Mouse (Mus musculus): ENCODE data around the gene Hddc2. TPM values are rescaled to one million over a fixed set of nuclear protein-coding genes. Genes with fewer than 3 reads are reported as not detected.

The Hddc2 gene
- total RNA-seq, 2 experiments from 2014 or later: 16.1 to 17.1 TPM

- intact Hi-C loops (cut with DNase I): loop anchor here (5.0 kb wide), 1 partner anchor 681 kb away; no protein-coding TSS in a partner anchor
- no peak overlapping the region for H3K4me3 ChIP-seq
- DNase-seq (ENCODE audit: extremely low spot score in 1 of 2, low spot score in 2 of 2): no peak
Measured at GRCm38 (mm10) chr10:31303446-31303845, 9.7 kb upstream of the Hddc2 start.

GRCm38 (mm10) chr10:31307024-31307598 lies 6.1 kb upstream of the Hddc2 start:
- H3K27ac ChIP-seq: no peak overlapping the region
- no peak for DNase-seq (ENCODE audit: extremely low spot score in 1 of 2, low spot score in 2 of 2)
- intact Hi-C loops (cut with DNase I): no loop called here
- no peak overlapping the region for H3K4me3 ChIP-seq
- no peak for TF ChIP-seq CTCF (IDR thresholded peaks at IDR 0.05)

More at GRCm38 (mm10) chr10:31303446-31303845, 9.7 kb upstream of the Hddc2 start:
- no peak for TF ChIP-seq CTCF (IDR thresholded peaks at IDR 0.05)
- H3K27ac ChIP-seq: no peak overlapping the region

GRCm38 (mm10) chr10:31318491-31318890 lies 5.3 kb downstream of the Hddc2 start:
- no peak for TF ChIP-seq CTCF (IDR thresholded peaks at IDR 0.05)
- no peak overlapping the region for H3K4me3 ChIP-seq
- intact Hi-C loops (cut with DNase I): no loop called here
- no peak for DNase-seq (ENCODE audit: extremely low spot score in 1 of 2, low spot score in 2 of 2)
- no peak overlapping the region for H3K27ac ChIP-seq

GRCm38 (mm10) chr10:31329436-31329835 lies 16.3 kb downstream of the Hddc2 start:
- no peak for DNase-seq (ENCODE audit: extremely low spot score in 1 of 2, low spot score in 2 of 2)
- intact Hi-C loops (cut with DNase I): no loop called here
- Histone ChIP-seq H3K4me3 (no peak overlapping the region), H3K27ac (no peak overlapping the region)
- no peak for TF ChIP-seq CTCF (IDR thresholded peaks at IDR 0.05)

GRCm38 (mm10) chr10:31330286-31330962 lies 17.2 kb downstream of the Hddc2 start:
- Histone ChIP-seq H3K27ac (no peak overlapping the region), H3K4me3 (no peak overlapping the region)
- TF ChIP-seq CTCF (IDR thresholded peaks at IDR 0.05): no peak
- intact Hi-C loops (cut with DNase I): no loop called here
- DNase-seq (ENCODE audit: extremely low spot score in 1 of 2, low spot score in 2 of 2): no peak

GRCm38 (mm10) chr10:31331225-31331775 lies 18.1 kb downstream of the Hddc2 start:
- no peak overlapping the region for H3K4me3 ChIP-seq
- no peak for DNase-seq (ENCODE audit: extremely low spot score in 1 of 2, low spot score in 2 of 2)
- intact Hi-C loops (cut with DNase I): no loop called here
- no peak for TF ChIP-seq CTCF (IDR thresholded peaks at IDR 0.05)
- H3K27ac ChIP-seq: no peak overlapping the region

- no peak for TF ChIP-seq CTCF (IDR thresholded peaks at IDR 0.05)
- H3K27ac ChIP-seq: no peak overlapping the region
- H3K4me3 ChIP-seq: no peak overlapping the region
- intact Hi-C loops (cut with DNase I): no loop called here
- peak in 1 of 2 experiments; percentile 24 for DNase-seq (ENCODE audit: extremely low spot score in 1 of 2, low spot score in 2 of 2)
Measured at GRCm38 (mm10) chr10:31336432-31336831, 23.2 kb downstream of the Hddc2 start.

GRCm38 (mm10) chr10:31346401-31346800 lies 33.2 kb downstream of the Hddc2 start:
- no peak for DNase-seq (ENCODE audit: extremely low spot score in 1 of 2, low spot score in 2 of 2)
- intact Hi-C loops (cut with DNase I): no loop called here
- Histone ChIP-seq H3K4me3 (no peak overlapping the region), H3K27ac (no peak overlapping the region)
- no peak for TF ChIP-seq CTCF (IDR thresholded peaks at IDR 0.05)

GRCm38 (mm10) chr10:31351056-31351455 lies 37.9 kb downstream of the Hddc2 start:
- Histone ChIP-seq H3K4me3 (no peak overlapping the region), H3K27ac (no peak overlapping the region)
- intact Hi-C loops (cut with DNase I): no loop called here
- TF ChIP-seq CTCF (IDR thresholded peaks at IDR 0.05): no peak
- no peak for DNase-seq (ENCODE audit: extremely low spot score in 1 of 2, low spot score in 2 of 2)

GRCm38 (mm10) chr10:31352845-31353427 lies 39.8 kb downstream of the Hddc2 start:
- Histone ChIP-seq H3K4me3 (no peak overlapping the region), H3K27ac (no peak overlapping the region)
- intact Hi-C loops (cut with DNase I): no loop called here
- TF ChIP-seq CTCF (IDR thresholded peaks at IDR 0.05): no peak
- DNase-seq (ENCODE audit: extremely low spot score in 1 of 2, low spot score in 2 of 2): no peak

- no peak for TF ChIP-seq CTCF (IDR thresholded peaks at IDR 0.05)
- no peak for DNase-seq (ENCODE audit: extremely low spot score in 1 of 2, low spot score in 2 of 2)
- no peak overlapping the region for H3K4me3 ChIP-seq
- no peak overlapping the region for H3K27ac ChIP-seq
- intact Hi-C loops (cut with DNase I): no loop called here
Measured at GRCm38 (mm10) chr10:31354141-31354540, 41.0 kb downstream of the Hddc2 start.

- intact Hi-C loops (cut with DNase I): no loop called here
- TF ChIP-seq CTCF (IDR thresholded peaks at IDR 0.05): no peak
- Histone ChIP-seq H3K27ac (no peak overlapping the region), H3K4me3 (no peak overlapping the region)
- DNase-seq (ENCODE audit: extremely low spot score in 1 of 2, low spot score in 2 of 2): no peak
Measured at GRCm38 (mm10) chr10:31354886-31355461, 41.8 kb downstream of the Hddc2 start.
